Mouse (Mus musculus) embryonic facial prominence, embryonic 10.5 days (tissue): ENCODE results near the gene Prss16. TPM values are rescaled to one million over a fixed set of nuclear protein-coding genes. Genes with fewer than 3 reads are reported as not detected.

Source experiments
- DNase-seq: peaks from one replicate; pipeline ENCODE4 v3.0.0-alpha.2; 2017; ENCODE audit warnings: low spot score
- H3K27ac ChIP-seq: fragments of 300-500 bp; sonication (generic); replicated peaks from 2 replicates; pipeline ENCODE4 v1.5.1; 2016; ENCODE audit warnings: mild to moderate bottlenecking
- H3K27me3 ChIP-seq: fragments of 300-500 bp; sonication (generic); replicated peaks from 2 replicates; pipeline ENCODE4 v1.6.1; 2016; ENCODE audit warnings: low read depth, mild to moderate bottlenecking; ENCODE audit not compliant: poor library complexity, severe bottlenecking
- H3K36me3 ChIP-seq: fragments of 300-500 bp; sonication (generic); replicated peaks from 2 replicates; pipeline ENCODE4 v1.6.1; 2016; ENCODE audit warnings: mild to moderate bottlenecking, moderate library complexity
- H3K4me1 ChIP-seq: fragments of 300-500 bp; sonication (generic); 2 replicates; pipeline ENCODE4 v1.6.1; 2016
- H3K4me3 ChIP-seq: fragments of 300-500 bp; sonication (generic); 2 replicates; pipeline ENCODE4 v1.5.1; 2016; ENCODE audit warnings: mild to moderate bottlenecking, moderate library complexity
- H3K9me3 ChIP-seq: fragments of 300-500 bp; sonication (generic); 2 replicates; pipeline ENCODE4 v1.6.1; 2016; ENCODE audit warnings: mild to moderate bottlenecking
- WGBS: fragments of 180-500 bp; shearing (Covaris S2); methylation state at CpG from one replicate; pipeline ENCODE4 v1.1.7; 2016; 5-methylcytosine and 5-hydroxymethylcytosine counted together
- polyA plus RNA-seq: library from polyadenylated mRNA; unstranded; fragments of >200 nt; fragmentation: Nextera tagmentation; extraction: Ambion mirVana; gene quantifications from 2 replicates; pipeline ENCODE4 v1.2.1, GENCODE M21; 2016

The Prss16 gene
- polyA plus RNA-seq, 1 experiment from 2014 or later: 0.54 TPM

DNA sequence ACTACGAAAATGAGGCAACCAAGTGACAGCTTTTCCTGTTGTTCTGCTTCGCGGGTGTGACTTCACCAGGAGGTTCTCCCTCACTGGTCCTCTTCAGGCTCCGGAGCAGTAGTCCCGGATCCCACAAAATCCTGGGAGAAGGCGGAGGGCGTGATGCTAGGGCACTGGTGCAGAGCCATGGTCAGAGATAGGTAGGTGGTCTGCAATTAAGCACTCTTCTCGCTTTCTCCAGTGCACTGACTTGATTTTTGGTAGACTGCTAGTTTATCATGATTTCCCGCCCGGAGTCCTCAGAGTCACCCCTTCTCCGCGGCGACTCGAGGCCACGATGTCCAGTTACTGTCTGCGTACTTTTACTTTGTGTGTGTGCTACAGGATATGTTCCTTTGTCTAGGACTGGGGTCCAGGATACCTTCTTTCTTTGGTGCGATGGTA, 4.9 kb upstream of the Prss16 start:
- H3K9me3 ChIP-seq: no peaks in the 10 kb centered on the region
- H3K27ac ChIP-seq: no peak overlapping the region
- peaks cover 94% of the 10 kb centered on the region for H3K27me3 ChIP-seq
- no peaks in the 10 kb centered on the region for H3K36me3 ChIP-seq
- WGBS: 15% methylated on average over 17 of the region's 17 CpGs
- peak overlapping the region; percentile 37 for H3K4me3 ChIP-seq
- peaks cover 6% of the 10 kb centered on the region; the same call in 1 of the 2 replicates for H3K4me1 ChIP-seq
- peak; percentile 42 for DNase-seq

DNA sequence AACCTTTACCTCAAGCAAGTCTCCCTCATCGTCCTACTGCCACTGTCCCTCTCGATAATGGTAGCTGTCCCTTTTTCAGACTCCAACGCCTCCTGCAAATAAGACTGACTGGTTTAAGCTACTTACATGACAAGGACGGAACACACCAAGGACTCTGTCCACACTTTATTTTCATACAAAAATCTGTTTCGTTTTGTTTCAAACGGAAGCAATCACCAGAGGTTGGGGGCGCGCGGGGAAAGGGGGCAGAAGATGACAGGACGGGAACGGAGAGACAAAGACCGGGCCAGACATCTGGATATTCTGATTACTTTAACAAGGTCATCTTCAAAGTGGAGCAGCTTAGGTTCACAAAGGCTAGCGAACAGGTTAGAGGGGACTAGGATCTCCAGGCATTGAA, 4.2 kb upstream of the Prss16 start:
- H3K9me3 ChIP-seq: no peaks in the 10 kb centered on the region
- no peaks in the 10 kb centered on the region for H3K36me3 ChIP-seq
- no peak overlapping the region for H3K27ac ChIP-seq
- peaks cover 94% of the 10 kb centered on the region for H3K27me3 ChIP-seq
- H3K4me3 ChIP-seq: peak overlapping the region; percentile 37
- peak; percentile 32 for DNase-seq
- peaks cover 6% of the 10 kb centered on the region; the same call in 1 of the 2 replicates for H3K4me1 ChIP-seq
- 20% methylated on average over 13 of the region's 13 CpGs for WGBS

DNA sequence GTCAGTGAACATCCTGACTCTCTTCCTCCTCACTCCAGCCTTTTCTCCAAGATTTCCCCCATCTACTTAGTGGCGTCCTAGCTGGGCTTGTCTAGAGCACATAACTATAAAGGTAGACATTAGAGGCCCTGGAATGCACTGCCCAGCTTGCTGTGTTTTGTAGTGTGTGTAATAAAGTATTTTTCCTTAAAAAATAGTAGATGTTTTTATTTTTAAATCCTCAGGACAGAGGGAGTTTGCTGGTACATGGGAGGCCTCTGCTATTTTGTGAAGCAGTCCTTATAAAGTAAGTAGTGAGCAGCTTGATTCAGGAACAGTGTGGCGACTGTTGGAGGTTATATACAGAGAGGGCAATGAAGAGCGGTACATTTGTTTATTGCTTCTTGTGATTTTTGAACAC, 835 bp downstream of the Prss16 start:
- DNase-seq: no peak
- 75% methylated on average over 3 of the region's 3 CpGs for WGBS
- peaks cover 100% of the 10 kb centered on the region for H3K27me3 ChIP-seq
- no peak overlapping the region for H3K27ac ChIP-seq
- no peaks in the 10 kb centered on the region for H3K36me3 ChIP-seq
- H3K4me3 ChIP-seq: no peak overlapping the region
- peaks cover 23% of the 10 kb centered on the region for H3K4me1 ChIP-seq
- no peaks in the 10 kb centered on the region for H3K9me3 ChIP-seq

DNA sequence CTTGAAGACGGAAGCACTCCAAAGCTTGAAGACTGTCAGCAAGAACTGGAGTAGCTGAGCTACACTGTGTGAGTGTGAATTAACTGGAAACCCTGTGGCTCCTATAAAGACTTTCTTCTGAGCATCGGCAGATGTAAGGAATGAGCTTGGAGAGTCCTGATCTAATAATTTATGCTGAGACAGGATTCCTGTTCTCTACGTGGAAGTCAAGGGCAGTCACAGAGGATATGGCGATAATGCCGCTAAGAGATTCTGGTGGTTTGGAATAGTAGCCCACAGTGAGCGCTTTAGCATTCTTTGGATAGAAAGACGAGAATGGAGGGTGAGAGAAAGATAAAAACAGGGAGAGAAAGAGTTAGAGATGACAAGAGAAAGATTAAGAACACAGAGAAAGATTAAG, 1.7 kb downstream of the Prss16 start:
- Histone ChIP-seq H3K4me3 (no peak overlapping the region), H3K4me1 (peaks cover 23% of the 10 kb centered on the region), H3K27ac (no peak overlapping the region), H3K27me3 (peaks cover 100% of the 10 kb centered on the region), H3K9me3 (no peaks in the 10 kb centered on the region), H3K36me3 (no peaks in the 10 kb centered on the region)
- DNase-seq: no peak
- 52% methylated on average over 7 of the region's 7 CpGs for WGBS

DNA sequence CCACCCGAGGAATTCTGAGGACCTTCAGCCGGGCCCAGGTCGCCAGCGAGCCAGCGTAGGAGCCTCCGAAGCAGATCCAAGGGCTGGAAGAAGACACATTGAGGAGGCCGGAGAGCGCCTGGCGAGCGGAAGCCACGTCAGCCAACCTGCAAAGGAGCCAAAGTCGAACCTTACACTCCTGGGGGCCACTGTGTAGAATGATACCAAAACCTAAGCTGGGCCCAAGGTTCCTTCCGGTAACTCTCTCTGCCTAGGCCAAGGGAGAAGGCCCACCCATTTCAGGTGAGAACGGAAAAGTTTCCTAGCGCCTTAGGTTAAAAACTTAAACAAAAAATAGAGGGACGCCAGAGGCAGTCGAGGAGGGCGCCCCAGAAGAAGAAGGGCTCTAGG, 2.4 kb downstream of the Prss16 start:
- H3K4me3 ChIP-seq: peak overlapping the region; percentile 71
- 2% methylated on average over 18 of the region's 18 CpGs for WGBS
- no peaks in the 10 kb centered on the region for H3K36me3 ChIP-seq
- H3K27ac ChIP-seq: no peak overlapping the region
- H3K27me3 ChIP-seq: peaks cover 100% of the 10 kb centered on the region
- no peaks in the 10 kb centered on the region for H3K9me3 ChIP-seq
- peaks cover 23% of the 10 kb centered on the region for H3K4me1 ChIP-seq
- DNase-seq: no peak

DNA sequence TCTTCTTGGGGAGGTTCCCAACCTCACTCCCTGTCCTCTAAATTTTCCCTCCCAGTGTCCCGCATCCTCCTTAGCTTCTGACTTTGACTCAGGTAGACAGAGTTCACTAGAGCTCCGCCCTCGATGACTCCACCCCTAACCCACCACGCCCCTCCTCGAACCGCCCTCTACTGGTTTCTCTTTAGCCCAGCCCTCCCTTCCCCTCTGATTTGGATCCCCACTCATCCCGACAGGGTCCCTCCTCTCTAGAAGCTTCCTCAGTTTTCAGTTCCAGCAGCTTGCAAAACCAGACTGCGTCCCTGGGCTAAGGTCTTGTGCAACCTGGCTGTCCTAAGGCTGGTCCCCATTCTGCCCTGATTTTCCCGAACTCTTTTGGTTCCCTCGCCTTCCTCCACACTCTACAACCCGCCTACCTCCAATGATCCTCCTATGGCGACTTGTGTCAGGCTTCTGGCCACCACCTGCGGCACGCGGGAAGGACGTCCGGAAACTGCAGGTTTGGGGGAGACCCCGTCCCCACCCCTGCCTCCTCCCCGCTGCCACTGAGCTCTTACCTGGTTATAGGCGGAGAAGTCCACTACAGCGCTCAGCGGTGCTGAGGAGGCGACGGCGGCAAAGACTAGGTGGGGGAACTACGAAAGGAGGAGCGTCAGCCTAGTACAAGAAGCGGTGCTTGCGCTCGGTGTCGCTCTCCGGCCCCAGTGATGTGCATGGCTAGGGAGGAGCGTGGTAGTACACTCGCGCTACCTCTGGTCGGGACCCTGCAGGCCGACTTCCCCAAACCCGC, 3.0 kb downstream of the Prss16 start:
- Histone ChIP-seq H3K4me1 (peaks cover 23% of the 10 kb centered on the region), H3K9me3 (no peaks in the 10 kb centered on the region), H3K27ac (0 out of 2 replicates have a peak overlapping the region, but pooled peaks have one; percentile 24), H3K27me3 (peaks cover 100% of the 10 kb centered on the region), H3K4me3 (peak overlapping the region; percentile 71), H3K36me3 (no peaks in the 10 kb centered on the region)
- peak; percentile 79 for DNase-seq
- under 1% methylated on average over 38 of the region's 38 CpGs for WGBS

DNA sequence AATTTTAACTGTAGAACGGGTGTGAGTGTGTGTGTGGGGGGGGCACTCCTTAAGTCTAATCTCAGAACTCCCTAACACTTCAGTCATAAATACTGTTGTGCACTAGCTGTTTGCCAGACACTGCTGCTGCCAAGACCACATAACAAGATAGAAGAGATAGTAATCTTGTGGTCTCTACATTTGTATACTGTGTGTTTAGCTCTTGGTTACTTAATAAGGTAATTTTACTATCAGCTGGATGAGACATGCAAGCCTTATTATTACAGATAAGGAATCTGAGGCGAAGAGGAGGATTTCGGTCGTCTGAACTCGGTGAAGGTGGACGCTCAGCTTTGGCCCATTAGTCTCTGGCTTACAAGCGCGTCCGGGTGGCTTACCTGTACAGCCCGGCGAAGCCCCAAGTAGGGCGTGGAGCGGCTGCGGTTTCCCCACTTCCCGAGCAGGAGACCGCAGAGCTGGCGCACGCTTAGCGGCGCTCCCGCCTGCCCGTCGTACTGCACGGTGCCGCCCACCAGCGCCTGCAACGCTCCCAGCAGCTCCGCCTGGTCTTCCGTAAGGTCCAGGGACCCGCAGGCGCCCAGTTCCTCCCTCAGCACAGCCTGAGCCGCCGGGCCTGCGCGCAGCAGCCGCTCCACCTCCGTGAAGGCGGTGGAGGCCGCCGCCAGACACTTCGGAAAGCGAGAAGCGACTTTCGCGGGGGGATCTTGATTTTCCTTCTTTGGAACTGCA, 3.8 kb downstream of the Prss16 start:
- under 1% methylated on average over 45 of the region's 45 CpGs for WGBS
- H3K36me3 ChIP-seq: no peaks in the 10 kb centered on the region
- DNase-seq: peak; percentile 75
- H3K27me3 ChIP-seq: peaks cover 100% of the 10 kb centered on the region
- H3K4me1 ChIP-seq: peaks cover 23% of the 10 kb centered on the region
- H3K4me3 ChIP-seq: peak overlapping the region; percentile 71
- H3K27ac ChIP-seq: no peak overlapping the region
- no peaks in the 10 kb centered on the region for H3K9me3 ChIP-seq

DNA sequence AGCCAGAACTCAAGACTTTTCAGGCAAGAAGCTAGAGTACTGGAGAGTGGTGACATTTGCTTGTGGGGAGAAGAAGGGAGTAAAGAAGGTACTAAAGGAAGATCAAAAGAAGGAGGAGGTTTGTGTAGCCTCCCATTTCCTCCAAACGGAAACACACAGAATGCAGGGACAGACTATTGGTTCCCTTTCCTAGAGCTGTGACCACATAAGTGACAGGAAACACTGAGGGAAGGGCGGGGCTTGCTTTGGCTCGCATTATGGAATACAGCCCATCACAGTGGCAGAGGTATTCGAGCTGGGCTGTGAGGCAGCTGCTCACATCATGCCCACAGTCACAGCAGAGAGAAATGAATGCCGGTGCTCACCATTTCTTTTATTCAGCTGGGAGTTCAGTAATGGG, 7.7 kb downstream of the Prss16 start:
- Histone ChIP-seq H3K27me3 (peaks cover 100% of the 10 kb centered on the region), H3K9me3 (no peaks in the 10 kb centered on the region), H3K4me1 (peaks cover 27% of the 10 kb centered on the region), H3K27ac (no peak overlapping the region), H3K36me3 (no peaks in the 10 kb centered on the region), H3K4me3 (no peak overlapping the region)
- no peak for DNase-seq
- 19% methylated on average over 5 of the region's 5 CpGs for WGBS

DNA sequence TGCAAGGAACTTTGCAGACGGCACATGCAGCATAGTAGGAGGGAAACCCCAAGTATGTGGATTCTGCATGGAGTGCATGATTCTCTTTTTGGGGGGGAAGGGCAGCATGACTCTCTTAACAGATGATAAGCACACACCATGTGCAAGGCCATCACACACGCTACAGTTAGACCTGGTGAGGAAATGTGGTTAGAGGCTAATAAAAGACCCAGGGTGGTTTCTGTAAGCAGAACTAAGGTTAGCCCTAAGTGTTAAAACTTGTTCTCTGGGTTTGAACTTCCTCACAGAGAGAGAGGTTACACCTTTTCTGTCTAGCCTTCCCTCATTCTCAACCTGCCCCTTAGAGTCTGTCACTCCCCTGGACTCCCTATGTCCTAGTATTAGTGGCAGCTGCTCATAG, 8.2 kb downstream of the Prss16 start:
- DNase-seq: no peak
- no peaks in the 10 kb centered on the region for H3K9me3 ChIP-seq
- no peak overlapping the region for H3K27ac ChIP-seq
- no peaks in the 10 kb centered on the region for H3K36me3 ChIP-seq
- H3K4me1 ChIP-seq: peaks cover 25% of the 10 kb centered on the region
- peaks cover 100% of the 10 kb centered on the region for H3K27me3 ChIP-seq
- no peak overlapping the region for H3K4me3 ChIP-seq
- WGBS: 53% methylated on average over 2 of the region's 2 CpGs

DNA sequence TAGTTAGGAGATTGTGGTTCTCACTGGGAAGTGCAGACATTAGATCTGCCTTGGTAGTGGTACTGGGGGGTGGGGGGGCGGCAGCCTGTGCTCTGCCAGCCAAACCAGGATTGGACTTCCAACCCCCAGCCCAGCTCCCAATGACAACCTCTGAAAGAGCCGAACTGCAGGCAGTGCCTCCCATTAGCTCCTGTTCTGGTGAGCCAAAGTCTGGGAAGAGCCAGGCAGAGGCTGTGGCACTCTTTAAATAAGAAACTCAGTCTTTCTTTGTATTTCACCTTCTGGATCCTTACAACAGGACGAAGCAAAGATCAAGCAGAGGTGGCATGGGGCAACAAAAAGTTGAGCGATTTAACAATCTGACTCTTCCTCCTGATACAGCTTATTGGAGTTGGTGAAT, 10.4 kb downstream of the Prss16 start:
- H3K36me3 ChIP-seq: no peaks in the 10 kb centered on the region
- H3K4me3 ChIP-seq: no peak overlapping the region
- H3K9me3 ChIP-seq: no peaks in the 10 kb centered on the region
- no peak for DNase-seq
- H3K27me3 ChIP-seq: peaks cover 89% of the 10 kb centered on the region
- 26% methylated on average over 4 of the region's 4 CpGs for WGBS
- H3K27ac ChIP-seq: no peak overlapping the region
- H3K4me1 ChIP-seq: peaks cover 35% of the 10 kb centered on the region

DNA sequence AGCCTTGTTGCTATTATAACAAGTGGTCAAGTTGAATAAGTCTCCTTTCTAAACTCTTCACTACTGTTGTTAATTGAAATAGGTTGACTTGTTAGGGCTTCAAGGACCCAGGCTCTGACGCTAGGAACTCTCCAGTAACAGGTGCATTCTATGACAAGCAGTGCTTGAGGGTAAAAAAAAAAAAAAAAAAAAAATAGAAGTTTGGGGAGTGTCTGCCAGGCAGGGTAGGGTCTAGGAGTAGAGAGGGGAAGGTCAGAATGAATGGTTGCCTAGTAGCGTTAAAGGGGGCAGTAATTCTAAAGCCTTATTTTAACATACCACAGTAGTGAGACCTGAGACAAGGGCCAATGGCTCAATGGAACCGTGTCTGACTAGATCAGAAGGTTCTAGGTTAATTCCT, 11.1 kb downstream of the Prss16 start:
- no peak overlapping the region for H3K27ac ChIP-seq
- WGBS: 22% methylated on average over 3 of the region's 3 CpGs
- no peak overlapping the region for H3K4me3 ChIP-seq
- DNase-seq: no peak
- H3K9me3 ChIP-seq: no peaks in the 10 kb centered on the region
- H3K27me3 ChIP-seq: peaks cover 82% of the 10 kb centered on the region
- peaks cover 35% of the 10 kb centered on the region for H3K4me1 ChIP-seq
- H3K36me3 ChIP-seq: no peaks in the 10 kb centered on the region

DNA sequence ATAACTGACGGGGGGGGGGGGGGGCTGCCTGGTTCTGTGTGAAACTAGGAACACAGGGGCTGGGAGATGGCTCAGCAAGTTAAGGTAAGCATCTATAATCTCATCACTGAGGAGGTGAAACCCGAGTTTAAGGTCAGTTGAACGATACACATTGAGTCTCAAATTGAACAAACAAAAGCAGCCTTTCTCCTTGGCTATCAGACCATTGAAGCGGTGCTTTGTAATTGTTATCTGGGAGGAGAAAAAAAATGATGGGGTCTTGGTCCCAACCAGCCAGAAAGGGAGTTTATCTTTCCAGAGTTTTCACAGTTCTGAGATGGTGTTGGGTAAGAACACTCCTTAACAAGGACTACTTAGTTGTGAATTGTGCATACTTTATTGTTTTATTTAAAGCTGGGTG, 11.7 kb downstream of the Prss16 start:
- 8% methylated on average over 4 of the region's 4 CpGs for WGBS
- Histone ChIP-seq H3K9me3 (no peaks in the 10 kb centered on the region), H3K4me3 (peak overlapping the region; percentile 59), H3K36me3 (no peaks in the 10 kb centered on the region), H3K27ac (no peak overlapping the region), H3K4me1 (peaks cover 35% of the 10 kb centered on the region), H3K27me3 (peaks cover 76% of the 10 kb centered on the region)
- no peak for DNase-seq
